Mouse (Mus musculus) forebrain, embryonic 16.5 days (tissue): ENCODE measurements around the gene Gm2696. TPM values are rescaled to one million over a fixed set of nuclear protein-coding genes. Genes with fewer than 3 reads are reported as not detected.
"Not testable (repeated sequence)": the region's sequence is repeated elsewhere in the genome, so short reads cannot be mapped to it uniquely, and the experiment has no call there.

Experiments
- ATAC-seq: fragments of 200-750 bp; cut with Nextera tagmentation; 2 replicates; pipeline ENCODE4 v1.8.0; 2017; ENCODE audit warnings: mild to moderate bottlenecking, moderate library complexity
- H3K27ac ChIP-seq: fragments of 300-500 bp; sonication (generic); 2 replicates; pipeline ENCODE4 v1.5.1; 2014; ENCODE audit warnings: low read length, control low read depth
- H3K27me3 ChIP-seq: fragments of 300-500 bp; sonication (generic); replicated peaks from 2 replicates; pipeline ENCODE4 v1.6.1; 2014; ENCODE audit warnings: low read length; ENCODE audit not compliant: control insufficient read depth, insufficient read depth
- H3K36me3 ChIP-seq: fragments of 300-500 bp; sonication (generic); 2 replicates; pipeline ENCODE4 v1.6.1; 2014; ENCODE audit not compliant: control insufficient read depth, insufficient read depth
- H3K4me1 ChIP-seq: fragments of 300-500 bp; sonication (generic); replicated peaks from 2 replicates; pipeline ENCODE4 v1.6.1; 2014; ENCODE audit warnings: low read length; ENCODE audit not compliant: control insufficient read depth, insufficient read depth
- H3K4me2 ChIP-seq: fragments of 300-500 bp; sonication (generic); 2 replicates; pipeline ENCODE4 v1.6.1; 2014; ENCODE audit warnings: mild to moderate bottlenecking, low read length, control low read depth
- H3K4me3 ChIP-seq: fragments of 300-500 bp; sonication (generic); replicated peaks from 2 replicates; pipeline ENCODE4 v1.5.1; 2014; ENCODE audit warnings: mild to moderate bottlenecking, low read length, control low read depth
- H3K9ac ChIP-seq: fragments of 300-500 bp; sonication (generic); replicated peaks from 2 replicates; pipeline ENCODE4 v1.6.1; 2014; ENCODE audit warnings: low read depth, low read length, control low read depth
- H3K9me3 ChIP-seq: fragments of 300-500 bp; sonication (generic); 2 replicates; pipeline ENCODE4 v1.6.1; 2016; ENCODE audit warnings: low read length; ENCODE audit not compliant: control insufficient read depth
- WGBS: fragments of 180-500 bp; shearing (Covaris S2); extraction: QIAGEN DNeasy Blood & Tissue Kit; methylation state at CpG from one replicate; pipeline ENCODE4 v1.1.7; 2014; 5-methylcytosine and 5-hydroxymethylcytosine counted together
- polyA plus RNA-seq: library from polyadenylated mRNA; unstranded; fragments of >200 nt; fragmentation: Nextera tagmentation; extraction: Ambion mirVana; gene quantifications from 2 replicates; pipeline ENCODE4 v1.2.1, GENCODE M21; 2015

Gm2696 gene
- polyA plus RNA-seq, 1 experiment from 2014 or later, result not detected

- no peak overlapping the region for H3K27ac ChIP-seq
- H3K27me3 ChIP-seq, result no peaks in the 10 kb centered on the region
- no peak overlapping the region for H3K4me2 ChIP-seq
- H3K9me3 ChIP-seq, result no peaks in the 10 kb centered on the region
- H3K4me1 ChIP-seq, result no peaks in the 10 kb centered on the region
- no peaks in the 10 kb centered on the region for H3K36me3 ChIP-seq
- H3K4me3 ChIP-seq, result no peak overlapping the region
- ATAC-seq, result no peak
- 15% methylated on average over 3 of the region's 3 CpGs for WGBS
- no peak overlapping the region for H3K9ac ChIP-seq
Observed at GRCm38 (mm10) chr10:77797677-77798076, 16.8 kb upstream of the Gm2696 start.

DNA sequence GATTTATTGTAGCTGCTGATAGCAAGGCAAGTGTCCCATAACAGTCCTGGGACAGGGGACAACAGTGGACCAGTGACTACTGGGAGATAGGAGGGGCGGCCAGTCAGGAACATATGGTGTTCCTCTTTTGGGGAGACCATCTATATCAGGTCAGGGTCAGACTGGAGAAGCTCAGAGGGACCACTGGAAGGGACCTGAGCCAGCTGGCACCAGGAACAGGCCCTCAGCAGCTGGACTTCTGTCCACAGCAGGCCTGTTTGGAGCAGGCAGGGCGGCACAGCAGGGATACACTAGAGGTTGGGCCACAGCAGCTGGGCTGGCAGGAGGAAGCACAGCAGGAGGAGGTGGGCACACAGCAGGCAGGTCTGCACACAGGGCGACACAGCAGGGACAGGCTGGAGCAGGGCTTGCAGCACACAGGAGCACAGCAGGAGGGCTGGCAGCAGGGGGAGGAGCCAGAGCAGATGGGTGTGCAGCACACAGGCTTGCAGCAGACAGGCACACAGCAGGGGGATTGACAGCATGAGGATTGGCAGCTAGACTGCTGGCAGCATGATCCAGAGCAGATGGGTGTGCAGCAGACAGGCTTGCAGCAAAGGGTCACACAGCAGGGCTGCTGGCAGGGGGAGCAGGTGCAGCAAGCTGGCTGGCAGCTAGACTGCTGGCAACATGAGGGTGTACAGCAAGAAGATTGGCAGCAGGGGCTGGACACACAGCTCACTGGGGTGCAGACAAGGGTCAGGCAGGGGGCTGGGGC lies 16.1 kb upstream of the Gm2696 start:
- H3K36me3 ChIP-seq, H3K9ac ChIP-seq, ATAC-seq, H3K4me2 ChIP-seq, H3K9me3 ChIP-seq, H3K4me1 ChIP-seq, H3K4me3 ChIP-seq, H3K27me3 ChIP-seq: not testable (repeated sequence)
- 0 out of 2 replicates have a peak overlapping the region, but pooled peaks have one; percentile 10 for H3K27ac ChIP-seq
- WGBS, result 32% methylated on average over 3 of the region's 3 CpGs

DNA sequence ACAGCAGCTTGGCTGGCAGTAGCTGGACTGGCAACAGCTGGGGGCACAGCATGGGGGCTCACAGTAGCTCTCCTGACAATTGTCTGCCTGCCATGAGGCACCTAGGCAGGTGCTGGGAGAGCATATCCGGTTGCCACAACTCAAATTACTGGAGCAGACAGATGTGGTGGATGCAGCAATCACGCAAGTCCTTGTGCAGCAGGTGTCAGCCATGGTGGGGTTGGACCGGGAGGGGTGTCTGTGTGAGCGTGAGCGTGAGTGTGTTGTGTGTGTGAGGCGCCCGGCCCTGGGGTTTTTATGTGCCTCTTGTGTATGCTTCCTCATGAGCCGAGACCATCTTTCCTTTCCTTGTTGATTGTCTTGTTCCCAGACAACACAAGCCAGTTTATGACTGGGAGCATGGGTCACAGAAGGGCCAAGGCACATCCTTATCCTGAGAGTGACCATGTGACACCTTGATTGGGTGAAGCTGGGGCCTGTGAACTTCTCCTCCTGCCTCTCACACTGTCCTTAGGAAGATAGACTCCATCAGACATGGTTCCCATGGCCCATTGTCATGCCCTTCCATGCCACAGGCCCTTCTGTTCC lies 15.5 kb upstream of the Gm2696 start, which contains the start of gene Gm19668:
Gm19668 (minus strand) TSS at position 213 of the 588 bp plus-strand sequence.
- no peak within 1 kb of the TSS for H3K9ac ChIP-seq
- no peak within 1 kb of the TSS for H3K4me2 ChIP-seq
- no peaks in the 10 kb centered on the region for H3K9me3 ChIP-seq
- 0 out of 2 replicates have a peak within 1 kb of the TSS, but pooled peaks have one; percentile 10 for H3K27ac ChIP-seq
- H3K36me3 ChIP-seq, result no peaks in the 10 kb centered on the region
- no peaks in the 10 kb centered on the region for H3K4me1 ChIP-seq
- WGBS, result 67% methylated on average over 8 of the region's 8 CpGs
- no peak for ATAC-seq
- H3K4me3 ChIP-seq, result no peak within 1 kb of the TSS
- no peaks in the 10 kb centered on the region for H3K27me3 ChIP-seq

GRCm38 (mm10) chr10:77804095-77804494 lies 10.4 kb upstream of the Gm2696 start:
- Histone ChIP-seq H3K27ac (no peak overlapping the region), H3K4me1 (no peaks in the 10 kb centered on the region), H3K9ac (no peak overlapping the region), H3K4me2 (no peak overlapping the region), H3K27me3 (no peaks in the 10 kb centered on the region), H3K4me3 (no peak overlapping the region), H3K9me3 (no peaks in the 10 kb centered on the region), H3K36me3 (no peaks in the 10 kb centered on the region)
- 82% methylated on average over 3 of the region's 3 CpGs for WGBS
- ATAC-seq, result no peak

DNA sequence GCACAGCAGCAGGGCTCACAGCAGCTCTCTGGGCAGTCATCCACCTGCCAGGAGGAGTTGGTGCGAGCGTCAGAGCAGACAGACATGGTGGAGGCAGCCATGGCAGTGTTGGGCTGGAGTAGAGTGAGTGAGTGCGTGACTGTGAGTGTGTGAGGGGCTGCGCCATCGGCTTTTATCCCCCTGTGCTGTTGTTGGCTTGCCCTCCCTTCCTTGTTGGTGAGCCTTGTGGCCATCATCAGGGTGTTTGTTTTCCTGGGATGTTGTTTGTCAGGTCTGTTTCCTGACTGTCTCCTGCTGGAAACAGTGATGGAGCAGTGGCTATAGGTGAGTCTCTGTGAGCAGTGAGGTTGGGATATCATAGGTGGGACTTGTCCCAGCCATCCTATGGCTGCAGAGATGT lies 2.7 kb upstream of the Gm2696 start, which contains the start of gene Gm9507:
Gm9507 (minus strand) TSS at position 101 of the 400 bp plus-strand sequence.
- WGBS, result 82% methylated on average over 4 of the region's 5 CpGs
- no peak for ATAC-seq

GRCm38 (mm10) chr10:77815514-77815913 lies 1.0 kb downstream of the Gm2696 start:
- Histone ChIP-seq H3K36me3 (no peaks in the 10 kb centered on the region), H3K4me3 (no peak overlapping the region), H3K9me3 (no peaks in the 10 kb centered on the region), H3K4me1 (no peaks in the 10 kb centered on the region), H3K4me2 (no peak overlapping the region), H3K27me3 (no peaks in the 10 kb centered on the region), H3K9ac (no peak overlapping the region), H3K27ac (no peak overlapping the region)
- ATAC-seq, result no peak
- 26% methylated on average over 5 of the region's 5 CpGs for WGBS

More for the DNA sequence above, 2.7 kb upstream of the Gm2696 start, which contains the start of gene Gm9507:
- Histone ChIP-seq H3K27ac (no peak within 1 kb of the TSS), H3K9me3 (no peaks in the 10 kb centered on the region), H3K9ac (no peak within 1 kb of the TSS), H3K36me3 (no peaks in the 10 kb centered on the region), H3K4me3 (no peak within 1 kb of the TSS), H3K27me3 (no peaks in the 10 kb centered on the region), H3K4me2 (no peak within 1 kb of the TSS), H3K4me1 (no peaks in the 10 kb centered on the region)

DNA sequence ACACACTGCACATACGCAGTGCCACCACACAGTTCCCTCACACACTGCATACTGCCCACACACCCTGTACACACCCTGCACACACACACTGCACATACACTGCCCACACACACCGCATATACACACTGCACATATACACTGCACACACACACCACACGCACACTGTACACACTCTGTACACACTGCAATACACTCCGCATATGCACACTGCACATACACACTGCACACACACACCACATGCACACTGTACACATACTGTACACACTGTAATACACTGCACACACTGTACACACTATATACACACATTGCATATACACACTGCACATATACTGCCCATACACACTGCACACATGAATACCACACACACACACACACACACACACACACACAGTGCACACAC lies 4.0 kb downstream of the Gm2696 start:
- no peaks in the 10 kb centered on the region for H3K36me3 ChIP-seq
- H3K27ac ChIP-seq, result no peak overlapping the region
- no peaks in the 10 kb centered on the region for H3K4me1 ChIP-seq
- H3K4me3 ChIP-seq, result no peak overlapping the region
- no peaks in the 10 kb centered on the region for H3K27me3 ChIP-seq
- no peak; the same call in 1 of the 2 replicates for ATAC-seq
- H3K9ac ChIP-seq, result no peak overlapping the region
- H3K9me3 ChIP-seq, result no peaks in the 10 kb centered on the region
- 97% methylated on average over 4 of the region's 4 CpGs for WGBS
- H3K4me2 ChIP-seq, result no peak overlapping the region

DNA sequence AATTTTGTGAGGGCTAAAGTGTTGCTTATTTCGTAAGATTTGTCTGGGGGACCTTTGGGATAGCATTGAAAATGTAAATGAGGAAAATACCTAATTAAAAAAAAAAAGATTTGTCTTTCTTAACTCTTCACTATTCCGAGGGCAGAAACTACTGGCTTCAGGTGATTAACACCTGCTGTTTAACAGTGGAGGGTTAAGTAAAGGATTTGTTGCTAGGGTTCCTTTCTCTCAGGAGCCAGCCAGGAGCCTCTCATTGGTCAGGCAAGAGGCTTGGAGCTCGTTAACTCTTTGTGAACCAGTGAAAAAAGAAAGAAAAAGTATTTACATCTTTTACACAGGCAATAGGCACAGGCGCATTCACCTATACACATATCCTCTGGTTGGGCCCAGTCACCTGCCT lies 4.7 kb downstream of the Gm2696 start:
- Histone ChIP-seq H3K27me3 (no peaks in the 10 kb centered on the region), H3K4me2 (no peak overlapping the region), H3K9me3 (peaks cover 3% of the 10 kb centered on the region), H3K36me3 (no peaks in the 10 kb centered on the region), H3K27ac (no peak overlapping the region), H3K4me1 (no peaks in the 10 kb centered on the region), H3K4me3 (no peak overlapping the region), H3K9ac (no peak overlapping the region)
- no peak for ATAC-seq
- WGBS, result 15% methylated on average over 4 of the region's 4 CpGs

GRCm38 (mm10) chr10:77826951-77827350 lies 12.5 kb downstream of the Gm2696 start, which contains the start of gene Krtap10-4:
Krtap10-4 (minus strand) TSS chr10:77827095.
- no peak within 1 kb of the TSS for H3K9ac ChIP-seq
- 73% methylated on average over 6 of the region's 6 CpGs for WGBS
- H3K36me3 ChIP-seq, result no peaks in the 10 kb centered on the region
- peaks cover 6% of the 10 kb centered on the region for H3K9me3 ChIP-seq
- H3K27ac ChIP-seq, result no peak within 1 kb of the TSS
- no peak within 1 kb of the TSS for H3K4me3 ChIP-seq
- H3K4me2 ChIP-seq, result no peak within 1 kb of the TSS
- H3K27me3 ChIP-seq, result no peaks in the 10 kb centered on the region
- H3K4me1 ChIP-seq, result no peaks in the 10 kb centered on the region
- ATAC-seq, result no peak
